Mouse (Mus musculus): ENCODE measurements around the gene Pdf. TPM values are rescaled to one million over a fixed set of nuclear protein-coding genes. Genes with fewer than 3 reads are reported as not detected.
"Not testable (repeated sequence)": the region's sequence is repeated elsewhere in the genome, so short reads cannot be mapped to it uniquely, and the experiment has no call there.

Gene Pdf
- polyA plus RNA-seq, 1 experiment from 2014 or later: 61.4 TPM

GRCm38 (mm10) chr8:106999068-106999467 is 49.3 kb downstream of the Pdf start:
- ATAC-seq (ENCODE audit: insufficient number of reproducible peaks, insufficient read depth, low FRiP score, low TSS enrichment, low read depth): no peak
- WGBS: 86% methylated on average over 1 of the region's 1 CpGs
- Histone ChIP-seq H3K27ac (no peak overlapping the region), H3K4me1 (replicated peaks) (no peaks in the 10 kb centered on the region), H3K36me3 (peaks cover 56% of the 10 kb centered on the region), H3K9ac (replicated peaks) (no peak overlapping the region), H3K4me3 (replicated peaks) (no peak overlapping the region), H3K4me2 (no peak overlapping the region), H3K27me3 (no peaks in the 10 kb centered on the region), H3K9me3 (no peaks in the 10 kb centered on the region)

DNA sequence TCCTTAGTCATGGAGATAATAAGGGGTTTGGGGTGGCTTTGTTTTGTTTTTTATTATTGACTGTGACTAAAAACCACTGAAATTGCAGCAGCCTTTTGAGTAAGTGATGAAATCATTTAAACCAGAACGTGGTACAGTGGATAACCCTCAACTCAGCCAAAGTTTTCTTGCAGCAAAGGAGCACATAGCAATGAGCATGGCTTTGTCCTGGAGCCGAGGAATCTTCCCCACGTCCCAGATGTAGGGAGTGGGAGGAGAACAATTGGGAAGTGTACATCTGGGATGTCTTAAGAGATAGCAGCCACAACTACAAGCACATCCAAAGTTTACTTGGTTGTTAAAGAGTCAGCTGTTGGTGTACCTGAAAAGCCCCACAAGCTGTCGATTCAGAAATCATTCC is 51.0 kb downstream of the Pdf start:
- Histone ChIP-seq H3K27ac (no peak overlapping the region), H3K27me3 (no peaks in the 10 kb centered on the region), H3K36me3 (peaks cover 55% of the 10 kb centered on the region), H3K4me1 (replicated peaks) (no peaks in the 10 kb centered on the region), H3K4me3 (replicated peaks) (no peak overlapping the region), H3K9me3 (no peaks in the 10 kb centered on the region), H3K9ac (replicated peaks) (no peak overlapping the region), H3K4me2 (no peak overlapping the region)
- 84% methylated on average over 4 of the region's 4 CpGs for WGBS
- ATAC-seq (ENCODE audit: insufficient number of reproducible peaks, insufficient read depth, low FRiP score, low TSS enrichment, low read depth): no peak

DNA sequence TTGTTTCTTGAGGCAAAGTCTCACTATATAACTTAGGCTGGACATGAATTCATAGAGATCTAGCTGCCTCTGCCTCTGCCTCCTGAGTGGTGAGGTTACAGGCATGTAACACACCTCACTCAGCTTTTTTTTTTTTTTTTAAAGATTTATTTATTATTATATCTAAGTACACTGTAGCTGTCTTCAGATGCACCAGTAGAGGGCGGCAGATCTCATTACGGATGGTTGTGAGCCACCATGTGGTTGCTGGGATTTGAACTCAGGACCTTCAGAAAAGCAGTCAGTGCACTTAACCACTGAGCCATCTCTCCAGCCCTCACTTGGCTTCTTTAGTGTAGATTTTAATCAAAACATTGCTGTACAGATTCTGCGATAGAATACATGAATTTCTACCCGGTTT is 52.1 kb downstream of the Pdf start:
- H3K9ac ChIP-seq (replicated peaks); H3K9me3 ChIP-seq; H3K4me1 ChIP-seq (replicated peaks); H3K27me3 ChIP-seq; H3K4me3 ChIP-seq (replicated peaks); ATAC-seq (ENCODE audit: insufficient number of reproducible peaks, insufficient read depth, low FRiP score, low TSS enrichment, low read depth); H3K4me2 ChIP-seq; H3K27ac ChIP-seq: not testable (repeated sequence)
- 82% methylated on average over 4 of the region's 4 CpGs for WGBS
- H3K36me3 ChIP-seq: peaks cover 59% of the 10 kb centered on the region

Small RNAs within 50 kb of the gene (microRNA-seq; reads per million reads assigned to microRNA genes)
- gene Mir7075: 0.70 reads per million

Other genes starting within 250 kb of the Pdf start
- 0.10 and 0.20 TPM in 2 replicates for gene Has3, start 178.4 kb downstream of the Pdf start, polyA plus RNA-seq (2016; fragmentation: Nextera tagmentation; extraction: Ambion mirVana)
- gene Utp4, start 155.0 kb downstream of the Pdf start, polyA plus RNA-seq (2016; fragmentation: Nextera tagmentation; extraction: Ambion mirVana): 67.9 and 74.5 TPM in 2 replicates
- 18.6 and 19.7 TPM in 2 replicates for gene Sntb2, start 112.9 kb downstream of the Pdf start, polyA plus RNA-seq (2016; fragmentation: Nextera tagmentation; extraction: Ambion mirVana)
- gene Vps4a, start 17.4 kb downstream of the Pdf start, polyA plus RNA-seq (2016; fragmentation: Nextera tagmentation; extraction: Ambion mirVana): 75.4 and 78.0 TPM in 2 replicates
- gene Cog8, start 8.1 kb upstream of the Pdf start, polyA plus RNA-seq (2016; fragmentation: Nextera tagmentation; extraction: Ambion mirVana): 45.2 and 48.4 TPM in 2 replicates
- gene Nip7, start 8.3 kb upstream of the Pdf start, polyA plus RNA-seq (2016; fragmentation: Nextera tagmentation; extraction: Ambion mirVana): 95.4 and 103 TPM in 2 replicates
- not detected in 2 replicates for gene Tmed6, start 17.0 kb upstream of the Pdf start, polyA plus RNA-seq (2016; fragmentation: Nextera tagmentation; extraction: Ambion mirVana)
- 23.2 and 24.1 TPM in 2 replicates for gene Terf2, start 47.9 kb upstream of the Pdf start, polyA plus RNA-seq (2016; fragmentation: Nextera tagmentation; extraction: Ambion mirVana)
- 96.6 and 101 TPM in 2 replicates for gene Cyb5b, start 102.0 kb upstream of the Pdf start, polyA plus RNA-seq (2016; fragmentation: Nextera tagmentation; extraction: Ambion mirVana)
- 18.5 and 21.7 TPM in 2 replicates for gene Nfat5, start 244.9 kb upstream of the Pdf start, polyA plus RNA-seq (2016; fragmentation: Nextera tagmentation; extraction: Ambion mirVana)

All from limb, embryonic 12.5 days (tissue).